Mouse (Mus musculus): ENCODE measurements around the gene Btbd9. TPM values are rescaled to one million over a fixed set of nuclear protein-coding genes. Genes with fewer than 3 reads are reported as not detected.

The Btbd9 gene
- polyA plus RNA-seq, 1 experiment = 25.6 TPM

GRCm38 (mm10) chr17:30481766-30482165 lies 94.5 kb downstream of the Btbd9 start:
- H3K36me3 ChIP-seq (ENCODE audit: control insufficient read depth, insufficient read depth, low read length) = no peaks in the 10 kb centered on the region
- DNase-seq = no peak
- TF ChIP-seq CTCF (conservative IDR thresholded peaks at IDR 0.05; ENCODE audit: insufficient read depth, insufficient read length, low read depth, low read length) (no peak), POLR2A (IDR thresholded peaks at IDR 0.05; ENCODE audit: low read depth, low read length) (no peak)
- no peaks in the 10 kb centered on the region for H3K4me1 ChIP-seq (ENCODE audit: control insufficient read depth, insufficient read depth, low read length)
- no peak overlapping the region for H3K27ac ChIP-seq (ENCODE audit: insufficient read depth, low read depth, low read length)
- H3K27me3 ChIP-seq (replicated peaks; ENCODE audit: control insufficient read depth, insufficient read depth, low read length) = no peaks in the 10 kb centered on the region
- no peak overlapping the region for H3K4me3 ChIP-seq (ENCODE audit: insufficient read depth, low read depth, low read length)
- 96% methylated on average over 6 of the region's 6 CpGs for WGBS

- Histone ChIP-seq H3K27me3 (replicated peaks; ENCODE audit: control insufficient read depth, insufficient read depth, low read length) (no peaks in the 10 kb centered on the region), H3K4me1 (ENCODE audit: control insufficient read depth, insufficient read depth, low read length) (no peaks in the 10 kb centered on the region), H3K36me3 (ENCODE audit: control insufficient read depth, insufficient read depth, low read length) (no peaks in the 10 kb centered on the region), H3K27ac (ENCODE audit: insufficient read depth, low read depth, low read length) (no peak overlapping the region), H3K4me3 (ENCODE audit: insufficient read depth, low read depth, low read length) (no peak overlapping the region)
- WGBS = 94% methylated on average over 10 of the region's 10 CpGs
- no peak for TF ChIP-seq POLR2A (IDR thresholded peaks at IDR 0.05; ENCODE audit: low read depth, low read length)
- DNase-seq = no peak
Measured at GRCm38 (mm10) chr17:30481341-30481740, 94.9 kb downstream of the Btbd9 start.

GRCm38 (mm10) chr17:30480381-30480780 lies 95.9 kb downstream of the Btbd9 start:
- Histone ChIP-seq H3K36me3 (ENCODE audit: control insufficient read depth, insufficient read depth, low read length) (no peaks in the 10 kb centered on the region), H3K27me3 (replicated peaks; ENCODE audit: control insufficient read depth, insufficient read depth, low read length) (no peaks in the 10 kb centered on the region), H3K4me3 (ENCODE audit: insufficient read depth, low read depth, low read length) (no peak overlapping the region), H3K27ac (ENCODE audit: insufficient read depth, low read depth, low read length) (no peak overlapping the region), H3K4me1 (ENCODE audit: control insufficient read depth, insufficient read depth, low read length) (no peaks in the 10 kb centered on the region)
- TF ChIP-seq POLR2A (IDR thresholded peaks at IDR 0.05; ENCODE audit: low read depth, low read length) (no peak), CTCF (conservative IDR thresholded peaks at IDR 0.05; ENCODE audit: insufficient read depth, insufficient read length, low read depth, low read length) (no peak)
- 94% methylated on average over 8 of the region's 8 CpGs for WGBS
- DNase-seq = no peak

- no peak overlapping the region for H3K27ac ChIP-seq (ENCODE audit: insufficient read depth, low read depth, low read length)
- no peak for DNase-seq
- 93% methylated on average over 9 of the region's 9 CpGs for WGBS
- H3K4me1 ChIP-seq (ENCODE audit: control insufficient read depth, insufficient read depth, low read length) = no peaks in the 10 kb centered on the region
- no peak overlapping the region for H3K4me3 ChIP-seq (ENCODE audit: insufficient read depth, low read depth, low read length)
- H3K36me3 ChIP-seq (ENCODE audit: control insufficient read depth, insufficient read depth, low read length) = no peaks in the 10 kb centered on the region
- no peaks in the 10 kb centered on the region for H3K27me3 ChIP-seq (replicated peaks; ENCODE audit: control insufficient read depth, insufficient read depth, low read length)
- TF ChIP-seq CTCF (conservative IDR thresholded peaks at IDR 0.05; ENCODE audit: insufficient read depth, insufficient read length, low read depth, low read length) (no peak), POLR2A (IDR thresholded peaks at IDR 0.05; ENCODE audit: low read depth, low read length) (no peak)
Measured at GRCm38 (mm10) chr17:30478181-30478580, 98.1 kb downstream of the Btbd9 start.

- Histone ChIP-seq H3K27me3 (replicated peaks; ENCODE audit: control insufficient read depth, insufficient read depth, low read length) (no peaks in the 10 kb centered on the region), H3K36me3 (ENCODE audit: control insufficient read depth, insufficient read depth, low read length) (no peaks in the 10 kb centered on the region), H3K4me1 (ENCODE audit: control insufficient read depth, insufficient read depth, low read length) (no peaks in the 10 kb centered on the region; the same call in 1 of the 2 replicates), H3K27ac (ENCODE audit: insufficient read depth, low read depth, low read length) (no peak overlapping the region), H3K4me3 (ENCODE audit: insufficient read depth, low read depth, low read length) (no peak overlapping the region)
- no peak for DNase-seq
- no peak for TF ChIP-seq POLR2A (IDR thresholded peaks at IDR 0.05; ENCODE audit: low read depth, low read length)
- TF ChIP-seq CTCF (conservative IDR thresholded peaks at IDR 0.05; ENCODE audit: insufficient read depth, insufficient read length, low read depth, low read length) = no peak
- WGBS = 74% methylated on average over 2 of the region's 2 CpGs
Measured at GRCm38 (mm10) chr17:30474561-30474960, 101.7 kb downstream of the Btbd9 start.

- 97% methylated on average over 10 of the region's 10 CpGs for WGBS
- DNase-seq = no peak
- no peaks in the 10 kb centered on the region for H3K27me3 ChIP-seq (replicated peaks; ENCODE audit: control insufficient read depth, insufficient read depth, low read length)
- no peaks in the 10 kb centered on the region; the same call in 1 of the 2 replicates for H3K4me1 ChIP-seq (ENCODE audit: control insufficient read depth, insufficient read depth, low read length)
- H3K27ac ChIP-seq (ENCODE audit: insufficient read depth, low read depth, low read length) = no peak overlapping the region
- no peaks in the 10 kb centered on the region for H3K36me3 ChIP-seq (ENCODE audit: control insufficient read depth, insufficient read depth, low read length)
- TF ChIP-seq POLR2A (IDR thresholded peaks at IDR 0.05; ENCODE audit: low read depth, low read length) (no peak), CTCF (conservative IDR thresholded peaks at IDR 0.05; ENCODE audit: insufficient read depth, insufficient read length, low read depth, low read length) (no peak)
- H3K4me3 ChIP-seq (ENCODE audit: insufficient read depth, low read depth, low read length) = no peak overlapping the region
Measured at GRCm38 (mm10) chr17:30472776-30473175, 103.5 kb downstream of the Btbd9 start.

- H3K4me1 ChIP-seq (ENCODE audit: control insufficient read depth, insufficient read depth, low read length) = no peaks in the 10 kb centered on the region; the same call in 1 of the 2 replicates
- H3K27me3 ChIP-seq (replicated peaks; ENCODE audit: control insufficient read depth, insufficient read depth, low read length) = no peaks in the 10 kb centered on the region
- no peak for TF ChIP-seq POLR2A (IDR thresholded peaks at IDR 0.05; ENCODE audit: low read depth, low read length)
- no peak for TF ChIP-seq CTCF (conservative IDR thresholded peaks at IDR 0.05; ENCODE audit: insufficient read depth, insufficient read length, low read depth, low read length)
- no peak overlapping the region for H3K4me3 ChIP-seq (ENCODE audit: insufficient read depth, low read depth, low read length)
- WGBS = 77% methylated on average over 7 of the region's 7 CpGs
- no peak overlapping the region for H3K27ac ChIP-seq (ENCODE audit: insufficient read depth, low read depth, low read length)
- no peaks in the 10 kb centered on the region for H3K36me3 ChIP-seq (ENCODE audit: control insufficient read depth, insufficient read depth, low read length)
- DNase-seq = no peak
Measured at GRCm38 (mm10) chr17:30471512-30471911, 104.8 kb downstream of the Btbd9 start.

GRCm38 (mm10) chr17:30470790-30471189 lies 105.5 kb downstream of the Btbd9 start:
- no peak overlapping the region for H3K27ac ChIP-seq (ENCODE audit: insufficient read depth, low read depth, low read length)
- H3K27me3 ChIP-seq (replicated peaks; ENCODE audit: control insufficient read depth, insufficient read depth, low read length) = no peaks in the 10 kb centered on the region
- no peak overlapping the region for H3K4me3 ChIP-seq (ENCODE audit: insufficient read depth, low read depth, low read length)

More at GRCm38 (mm10) chr17:30470790-30471189, 105.5 kb downstream of the Btbd9 start:
- Histone ChIP-seq H3K36me3 (ENCODE audit: control insufficient read depth, insufficient read depth, low read length) (no peaks in the 10 kb centered on the region), H3K4me1 (ENCODE audit: control insufficient read depth, insufficient read depth, low read length) (no peaks in the 10 kb centered on the region; the same call in 1 of the 2 replicates)
- 45% methylated on average over 8 of the region's 8 CpGs for WGBS
- DNase-seq = peak; percentile 17
- TF ChIP-seq CTCF (conservative IDR thresholded peaks at IDR 0.05; ENCODE audit: insufficient read depth, insufficient read length, low read depth, low read length) = no peak
- no peak for TF ChIP-seq POLR2A (IDR thresholded peaks at IDR 0.05; ENCODE audit: low read depth, low read length)
